Mouse (Mus musculus) bone marrow, adult 2 months (tissue): ENCODE measurements at regions not wholly inside any gene's neighbourhood (a gene's known extent, or its start where the extent isn't known, plus 50 kb on each side); places are given as distances from the start of the nearest gene placed in this dataset.

Experiments
- CTCF ChIP-seq: fragments of 200-500 bp; IDR thresholded peaks from 2 replicates; pipeline ENCODE4 v1.5.1; 2011; ENCODE audit warnings: low read length, control low read depth; ENCODE audit not compliant: control insufficient read depth, insufficient read depth
- POLR2A ChIP-seq: fragments of 200-500 bp; IDR thresholded peaks from 2 replicates; pipeline ENCODE4 v1.6.1; 2011; ENCODE audit warnings: low read depth, mild to moderate bottlenecking, control low read depth, low read length, borderline replicate concordance; ENCODE audit not compliant: control insufficient read depth

DNA sequence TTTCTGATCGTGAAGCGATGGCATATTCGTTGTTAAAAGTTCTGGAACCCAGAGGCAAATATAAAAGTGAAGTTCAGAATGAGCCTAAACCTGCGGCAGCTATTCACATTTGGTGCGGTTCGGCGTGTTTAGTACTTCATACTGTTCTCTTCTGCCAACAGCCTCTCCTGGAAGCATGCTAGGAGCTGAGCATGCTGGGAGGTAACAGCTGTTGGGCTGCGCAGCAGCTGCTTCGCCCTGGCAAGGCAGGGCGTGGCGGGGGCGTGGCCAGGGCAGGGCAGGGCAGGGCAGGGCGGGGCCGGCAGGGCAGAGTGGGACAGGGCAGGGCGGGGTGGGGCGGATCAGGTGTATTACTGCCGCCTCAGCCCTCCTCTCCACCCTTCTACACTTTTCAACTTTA is 107.2 kb upstream of the Mdm1 start:
- TF ChIP-seq CTCF (no peak), POLR2A (no peak)
